Mouse (Mus musculus) adrenal gland, postnatal 14 days (tissue): Measurements from ENCODE around the gene Zfp454. TPM values are rescaled to one million over a fixed set of nuclear protein-coding genes. Genes with fewer than 3 reads are reported as not detected.
A peak's percentile ranks its signal among the peaks of the same experiment; 100 is the strongest.

Experiments
- DNase-seq: peaks from one replicate; pipeline ENCODE4 v3.0.0; 2021; ENCODE audit warnings: mixed read lengths
- long read RNA-seq, 2 experiments: library from polyadenylated mRNA; stranded (forward); transcript quantifications; one replicate each; pipeline ENCODE4 v2.0.0; 2021
- total RNA-seq: library from RNA; stranded (reverse); gene quantifications from 2 replicates; pipeline ENCODE4 v1.2.3, GENCODE M21; 2021

Zfp454 gene
- 2.5 and 3.0 TPM in 2 replicates for total RNA-seq
- long read RNA-seq, experiment 1, partial matches to known transcripts: 0 of 3 reads
- long read RNA-seq, experiment 1, other reads (novel, unspliced or antisense): 2 of 3 reads
- long read RNA-seq, experiment 2, partial matches to known transcripts: 1 of 3 reads
- long read RNA-seq, experiment 2, other reads (novel, unspliced or antisense): 2 of 3 reads

DNA sequence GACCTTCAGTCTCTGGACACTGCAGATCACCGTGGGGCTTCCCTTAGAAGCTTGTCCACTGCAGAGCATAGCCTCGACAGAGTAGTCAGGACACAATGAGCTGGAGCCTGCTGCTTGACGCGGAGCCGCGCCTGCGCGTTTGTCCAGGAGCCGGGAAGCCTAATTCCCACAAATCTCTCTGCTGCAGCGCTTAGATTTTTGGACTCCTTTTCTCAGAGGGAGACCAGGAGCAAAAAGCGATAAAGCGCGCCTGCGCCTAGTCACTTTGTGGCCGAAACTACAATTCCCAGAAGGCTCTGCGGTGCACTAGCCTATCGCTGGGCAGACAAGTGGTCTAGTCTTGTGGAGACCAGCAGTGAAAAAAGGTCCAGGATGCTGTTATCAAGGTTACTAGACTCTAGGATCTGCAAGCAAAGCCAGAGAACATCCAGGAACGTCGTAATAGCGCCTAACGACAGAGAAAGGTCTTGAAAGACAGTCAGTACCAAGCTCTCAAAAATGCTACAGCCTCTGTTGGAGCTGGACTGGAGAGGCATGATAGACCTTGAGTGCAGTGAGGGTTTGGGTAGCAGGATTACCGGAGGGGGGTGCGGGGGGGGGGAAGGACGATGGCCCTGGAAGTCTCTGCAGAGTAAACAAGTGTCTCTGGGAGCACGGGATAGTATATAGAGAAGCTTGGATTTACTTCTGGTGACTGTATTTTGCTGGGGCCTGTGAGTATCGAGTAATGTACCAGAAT is at the start of gene Zfp454:
Gene Zfp454, minus strand, starts transcription at position 262 of the 739 bp plus-strand sequence.
- peak; percentile 92 for DNase-seq

DNA sequence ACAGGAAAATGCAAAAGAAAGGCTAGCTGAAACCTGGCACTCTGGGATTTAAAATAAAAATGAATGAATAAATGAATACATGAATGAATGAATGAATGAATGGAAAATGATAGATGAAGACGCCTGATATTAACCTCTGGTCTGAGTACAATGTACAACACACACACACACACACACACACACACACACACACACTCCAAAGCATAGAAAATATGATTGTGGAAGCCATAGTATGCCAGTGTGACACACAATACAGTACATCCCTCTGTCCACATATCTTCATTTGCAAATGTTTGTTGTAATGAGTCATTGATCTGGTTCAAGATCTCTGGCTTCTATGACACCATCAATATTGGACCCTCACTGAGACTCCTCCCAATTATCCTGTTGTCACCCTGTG is 44.6 kb upstream of the Zfp454 start:
- no peak for DNase-seq

- peak; percentile 90 for DNase-seq
These were observed 44.0 kb upstream of the Zfp454 start, which contains the start of gene Zfp354b for GRCm38 (mm10) chr11:50931451-50931866. Gene Zfp354b (minus strand): TSS chr11:50931633.

DNA sequence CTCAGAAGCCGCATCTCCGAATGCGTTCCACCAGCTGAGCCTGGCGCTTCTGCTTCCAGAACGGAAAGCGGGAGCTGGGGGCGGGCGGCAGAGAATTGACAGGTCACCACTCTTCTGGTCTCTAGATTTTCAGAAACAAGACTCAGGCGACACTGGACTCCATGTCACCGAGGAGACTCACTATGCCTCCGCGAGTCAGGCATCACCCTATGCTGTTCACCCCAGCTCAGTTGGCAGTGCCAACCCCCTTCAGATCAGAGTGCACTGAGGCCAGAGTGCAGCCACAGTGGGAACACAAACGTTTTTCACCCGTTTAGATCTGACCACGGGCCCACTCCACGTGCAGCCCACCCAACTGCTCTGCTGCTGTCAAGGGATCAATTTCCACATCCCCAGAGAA is 43.6 kb upstream of the Zfp454 start:
- peak; percentile 31 for DNase-seq

GRCm38 (mm10) chr11:50930469-50931014 is 43.1 kb upstream of the Zfp454 start:
- DNase-seq: no peak

GRCm38 (mm10) chr11:50915671-50916320 is 28.3 kb upstream of the Zfp454 start, which contains the start of gene Zfp2:
Gene Zfp2 (minus strand): TSS chr11:50916165.
- peak; percentile 96 for DNase-seq

DNA sequence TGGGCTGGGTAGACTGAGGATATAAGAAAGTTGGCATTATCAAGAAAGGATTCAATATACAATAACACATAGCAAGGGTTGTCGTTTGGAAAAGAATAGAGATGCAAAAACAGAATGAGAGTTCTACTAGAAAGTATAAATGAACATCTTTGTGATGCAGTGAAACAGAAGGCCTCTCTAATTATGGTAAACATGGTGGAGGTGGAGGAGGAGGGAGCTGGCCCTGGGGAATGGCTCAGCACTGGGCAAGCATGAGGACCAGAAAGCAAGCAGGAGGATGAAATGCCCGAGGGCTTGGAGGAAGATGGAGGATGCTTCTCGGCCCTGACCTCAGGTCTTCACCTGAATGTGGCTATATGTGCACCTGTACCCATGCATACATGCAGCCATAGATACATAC is 27.0 kb upstream of the Zfp454 start:
- no peak for DNase-seq

DNA sequence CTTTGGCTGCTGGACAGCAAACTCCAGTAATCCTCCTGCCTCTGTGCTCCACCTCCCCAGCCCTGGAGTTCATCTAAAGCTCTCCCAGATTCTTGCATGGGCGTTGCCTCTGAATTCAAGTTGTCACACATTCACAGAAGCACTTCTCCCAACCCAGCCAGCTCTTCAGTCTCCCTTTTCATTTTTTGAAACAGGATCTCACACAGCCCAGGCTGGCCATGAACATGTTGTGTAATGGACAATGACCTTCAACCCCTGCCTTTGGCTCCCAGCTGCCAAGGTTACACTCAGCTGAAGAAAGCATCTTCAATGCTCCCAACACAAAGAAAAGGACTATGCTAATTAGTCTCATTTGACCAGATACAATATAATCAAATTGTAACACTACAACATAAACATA is 25.9 kb upstream of the Zfp454 start:
- DNase-seq: peak; percentile 17

GRCm38 (mm10) chr11:50908136-50908535 is 20.7 kb upstream of the Zfp454 start:
- no peak for DNase-seq

DNA sequence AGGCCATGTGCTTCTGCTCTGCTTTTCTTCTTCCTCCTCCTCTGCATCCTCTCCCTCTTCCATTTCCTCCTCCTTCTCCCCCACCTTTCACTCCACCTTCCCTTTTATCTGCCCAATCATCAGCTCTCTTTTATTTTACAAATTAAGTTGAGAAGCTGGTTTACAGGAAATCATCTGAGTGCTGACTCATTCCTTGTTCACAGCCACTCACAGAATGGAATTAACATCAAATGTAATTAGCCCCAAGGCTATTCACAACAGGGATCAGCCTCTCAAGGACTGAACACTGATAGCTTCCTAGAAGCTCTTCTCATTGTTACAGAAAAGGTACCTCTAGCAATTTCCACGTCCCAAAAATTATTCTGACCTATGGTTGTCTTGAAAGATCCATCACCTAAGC is 9.9 kb upstream of the Zfp454 start:
- DNase-seq: no peak

GRCm38 (mm10) chr11:50892441-50892840 is 5.0 kb upstream of the Zfp454 start:
- peak; percentile 10 for DNase-seq

DNA sequence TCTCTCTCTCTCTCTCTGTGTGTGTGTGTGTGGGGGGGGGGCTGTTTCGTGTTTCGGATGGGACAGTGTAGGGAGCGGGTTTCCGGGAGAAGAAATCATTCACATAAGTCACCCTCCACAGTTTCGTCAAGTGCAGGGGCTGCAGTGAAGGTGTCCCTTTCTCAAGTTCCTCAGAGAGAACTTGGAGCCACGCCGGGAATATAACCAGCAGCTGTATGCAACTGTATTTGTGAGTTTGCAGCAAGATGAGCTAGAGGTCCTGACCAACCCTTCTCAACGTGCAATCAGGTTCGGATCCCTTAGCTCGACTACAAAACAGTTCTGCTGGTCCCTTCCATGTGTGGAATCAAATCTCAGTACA is 538 bp downstream of the Zfp454 start:
- DNase-seq: peak; percentile 9

DNA sequence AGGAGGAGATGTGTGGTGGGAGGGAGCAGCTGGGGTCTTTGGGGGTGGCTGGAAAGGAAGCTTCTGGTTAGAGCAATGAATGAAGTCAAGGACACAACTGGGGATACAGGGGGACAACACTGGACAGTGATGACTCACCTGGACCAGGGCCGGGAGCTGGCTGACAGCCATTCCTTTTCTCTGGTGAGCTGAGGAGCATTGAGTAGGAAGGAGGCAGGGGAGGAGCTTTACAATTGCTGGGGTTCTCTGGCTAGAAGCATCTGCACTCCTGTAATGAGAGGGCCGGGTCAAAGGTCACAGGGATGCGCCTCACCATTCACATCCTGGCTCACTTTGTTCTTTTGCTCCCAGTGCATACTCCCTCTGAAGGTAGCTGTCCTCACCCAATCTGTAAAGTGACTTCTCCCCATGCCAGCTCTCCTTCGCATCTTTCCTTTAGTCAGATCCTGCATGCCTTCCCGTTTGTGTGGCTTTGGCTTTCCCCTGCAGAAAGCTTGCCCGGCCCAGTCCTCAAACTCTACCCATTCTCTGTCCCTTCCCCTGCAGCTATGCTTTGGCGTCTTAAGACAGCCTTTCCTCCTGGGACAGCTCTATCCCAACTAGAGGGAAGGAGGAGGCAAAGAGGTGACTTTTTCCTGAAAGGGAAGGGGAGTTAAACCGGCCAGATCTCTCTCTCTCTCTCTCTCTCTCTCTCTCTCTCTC is 1.1 kb downstream of the Zfp454 start:
- peak; percentile 79 for DNase-seq

- DNase-seq: no peak
These were observed 3.7 kb downstream of the Zfp454 start for GRCm38 (mm10) chr11:50883756-50884155.

DNA sequence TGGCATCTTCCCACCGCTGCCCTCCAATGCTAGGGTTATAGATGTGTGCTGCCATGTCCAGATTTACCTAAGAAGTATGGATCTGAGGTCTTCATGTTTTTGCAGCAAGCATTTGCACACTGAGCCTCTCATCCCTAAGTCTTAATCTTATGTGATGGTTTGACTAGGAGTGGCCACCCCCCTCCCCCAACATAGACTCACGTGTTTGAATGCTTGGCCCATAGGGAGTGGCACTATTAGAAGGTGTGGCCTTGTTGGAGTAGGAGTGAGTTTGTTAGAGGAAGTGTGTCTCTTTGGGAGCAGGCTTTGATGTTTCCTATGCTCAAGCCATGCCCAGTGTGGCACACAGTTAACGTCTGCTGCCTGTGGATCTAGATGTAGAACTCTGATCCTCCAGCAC is 8.8 kb downstream of the Zfp454 start:
- no peak for DNase-seq

DNA sequence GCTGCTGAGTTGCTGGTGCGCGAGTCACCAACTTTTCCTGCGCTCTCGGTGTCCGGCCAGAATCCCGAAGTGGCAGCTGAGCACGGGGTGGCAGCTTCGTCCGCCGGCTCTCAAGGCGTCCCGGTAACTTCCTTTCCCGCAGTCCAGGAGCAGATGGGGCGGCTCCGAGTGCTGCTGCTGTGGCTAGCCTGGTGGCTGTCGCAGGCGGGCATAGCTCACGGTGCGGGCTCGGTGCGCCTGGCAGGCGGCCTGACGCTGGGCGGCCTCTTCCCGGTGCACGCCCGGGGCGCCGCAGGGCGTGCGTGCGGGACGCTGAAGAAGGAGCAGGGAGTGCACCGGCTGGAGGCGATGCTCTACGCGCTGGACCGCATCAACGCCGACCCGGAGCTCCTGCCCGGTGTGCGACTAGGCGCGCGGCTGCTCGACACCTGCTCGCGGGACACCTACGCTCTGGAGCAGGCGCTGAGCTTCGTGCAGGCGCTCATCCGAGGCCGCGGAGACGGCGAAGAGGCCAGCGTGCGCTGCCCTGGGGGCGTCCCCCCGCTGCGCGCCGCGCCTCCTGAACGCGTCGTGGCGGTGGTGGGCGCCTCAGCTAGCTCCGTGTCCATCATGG is 36.4 kb downstream of the Zfp454 start:
- peak; percentile 25 for DNase-seq

DNA sequence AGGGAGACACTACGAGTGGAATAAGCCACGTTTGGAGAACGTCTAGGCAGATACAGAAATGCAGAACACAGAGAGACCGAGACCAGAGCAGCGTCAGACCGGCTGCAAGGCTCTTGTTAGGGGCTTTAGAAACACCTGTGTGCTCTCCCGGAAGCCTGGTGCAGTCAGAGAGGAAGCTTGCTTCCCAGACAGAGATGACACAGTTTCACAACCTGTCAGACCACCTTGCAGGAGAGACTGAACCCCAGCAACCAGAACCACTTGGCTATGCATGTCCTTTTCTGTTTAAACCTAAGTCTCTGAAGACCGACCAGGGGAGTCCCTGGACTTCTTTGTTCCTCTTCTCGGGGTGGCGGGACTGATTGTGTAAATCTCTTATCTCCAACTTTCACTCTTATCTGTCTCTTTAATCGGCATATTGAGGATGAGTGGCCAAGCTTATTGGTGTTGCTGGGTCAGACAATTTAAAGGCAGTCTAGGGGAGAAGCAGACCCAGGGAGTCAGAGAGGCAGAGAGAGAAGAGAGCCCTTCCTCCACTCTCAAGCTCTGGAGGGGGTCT is 37.2 kb downstream of the Zfp454 start, which contains the start of gene Grm6:
Gene Grm6, plus strand, starts transcription at position 509 of the 559 bp plus-strand sequence.
- DNase-seq: no peak

DNA sequence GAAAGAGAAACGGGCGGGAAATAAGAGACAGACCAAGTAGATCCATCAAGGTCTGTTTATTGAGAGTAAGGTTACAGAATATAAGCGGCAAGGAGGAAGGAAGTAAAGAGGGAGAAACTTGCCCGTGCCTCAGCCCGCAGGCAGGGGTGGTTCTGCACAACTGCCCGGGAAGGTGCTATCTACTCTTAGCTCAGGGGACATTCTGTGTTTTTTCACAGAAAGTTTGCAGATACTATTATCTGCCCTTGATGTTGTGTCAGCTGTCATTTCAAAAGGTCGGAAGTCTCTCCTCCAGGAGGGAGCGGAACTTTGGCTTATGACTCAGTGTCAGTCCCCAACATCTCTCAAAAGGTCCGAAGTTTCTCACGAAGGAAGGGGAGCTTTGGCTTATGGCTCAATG is 38.1 kb downstream of the Zfp454 start:
- no peak for DNase-seq

DNA sequence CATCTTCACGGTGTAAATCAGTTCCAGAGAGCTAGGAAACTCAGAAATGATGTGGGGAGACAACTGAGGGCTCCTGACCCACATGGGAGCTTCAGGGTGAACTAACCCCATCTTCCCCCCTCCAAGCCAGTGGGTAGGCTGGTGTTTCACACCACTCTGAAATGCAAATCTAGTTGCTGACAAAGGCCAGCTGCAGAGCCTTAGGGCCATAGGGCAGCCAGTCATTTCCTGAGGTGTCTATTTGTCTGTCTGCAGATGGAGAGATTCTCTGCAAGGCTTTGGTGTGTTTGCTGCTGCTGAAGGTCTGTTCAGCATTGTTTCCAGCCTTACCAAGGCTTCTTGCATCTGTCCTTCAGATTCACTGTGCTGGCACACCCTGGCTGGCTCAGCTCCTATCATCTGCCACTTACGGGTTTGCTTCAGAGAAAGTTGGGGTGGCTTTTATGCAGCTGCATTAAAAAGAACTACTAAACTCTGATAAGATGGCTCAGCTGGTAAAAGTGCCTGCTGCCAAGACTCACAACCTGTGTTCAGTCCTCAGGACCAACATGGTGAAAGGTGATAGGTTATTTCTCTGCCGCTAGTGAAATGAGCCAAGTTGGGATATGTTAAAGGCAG is 38.8 kb downstream of the Zfp454 start:
- peak; percentile 30 for DNase-seq

DNA sequence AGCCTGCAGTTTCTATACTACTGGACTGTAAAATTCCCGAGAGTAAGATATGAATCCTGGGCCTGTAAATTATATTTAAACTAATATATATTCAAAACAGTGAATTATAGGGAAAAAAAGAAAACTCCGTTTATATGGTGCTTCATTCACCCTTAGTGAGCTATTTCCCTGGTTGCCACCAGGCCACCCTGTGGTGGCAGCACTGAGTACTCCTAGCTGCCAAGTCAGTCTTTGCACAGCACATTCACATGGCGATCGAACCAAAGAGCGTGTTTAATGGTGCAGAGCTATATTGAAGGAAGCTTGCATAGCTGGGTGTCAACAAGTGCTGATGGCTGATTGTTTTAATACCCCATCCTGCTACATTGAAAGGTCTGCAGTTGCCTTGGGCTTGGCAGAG is 40.4 kb downstream of the Zfp454 start:
- no peak for DNase-seq

DNA sequence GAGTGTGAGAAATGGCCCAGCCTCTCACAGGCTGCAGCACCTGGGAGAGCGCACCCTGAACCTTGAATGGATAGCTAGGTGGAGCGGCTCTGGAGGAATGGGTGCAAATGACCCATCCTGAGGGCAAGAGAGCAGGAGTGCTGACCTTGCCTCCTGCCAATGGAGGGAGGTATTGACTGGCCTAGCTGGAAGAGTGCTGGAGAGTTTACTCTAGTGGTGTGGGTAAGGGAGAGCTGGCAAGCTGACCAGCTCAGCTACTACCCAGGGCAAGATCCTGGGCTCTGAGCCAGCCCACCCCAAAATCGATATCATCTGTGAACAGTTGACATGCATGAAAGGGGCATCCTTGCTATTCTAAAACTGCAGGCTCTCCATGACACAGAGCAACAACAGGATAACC is 41.5 kb downstream of the Zfp454 start:
- DNase-seq: no peak
